Mouse (Mus musculus): Measurements from ENCODE around the gene Tmed10. TPM values are rescaled to one million over a fixed set of nuclear protein-coding genes. Genes with fewer than 3 reads are reported as not detected.

Gene Tmed10
- total RNA-seq (2017), result 90.3 and 111 TPM in 2 replicates

GRCm38 (mm10) chr12:85374561-85375272 is at the start of gene Tmed10:
TSS of gene Tmed10 (minus strand) at chr12:85374847.
- peak; percentile 80 to 85 for ATAC-seq (replicated peaks in 1 of 2; ENCODE audit: insufficient read depth in 1 of 2, low FRiP score in 2 of 2, low TSS enrichment in 1 of 2, low read depth in 1 of 2, poor library complexity in 2 of 2, severe bottlenecking in 2 of 2)

- no peak for ATAC-seq (replicated peaks in 1 of 2; ENCODE audit: insufficient read depth in 1 of 2, low FRiP score in 2 of 2, low TSS enrichment in 1 of 2, low read depth in 1 of 2, poor library complexity in 2 of 2, severe bottlenecking in 2 of 2)
Observed at GRCm38 (mm10) chr12:85423236-85423635, 48.6 kb upstream of the Tmed10 start.

DNA sequence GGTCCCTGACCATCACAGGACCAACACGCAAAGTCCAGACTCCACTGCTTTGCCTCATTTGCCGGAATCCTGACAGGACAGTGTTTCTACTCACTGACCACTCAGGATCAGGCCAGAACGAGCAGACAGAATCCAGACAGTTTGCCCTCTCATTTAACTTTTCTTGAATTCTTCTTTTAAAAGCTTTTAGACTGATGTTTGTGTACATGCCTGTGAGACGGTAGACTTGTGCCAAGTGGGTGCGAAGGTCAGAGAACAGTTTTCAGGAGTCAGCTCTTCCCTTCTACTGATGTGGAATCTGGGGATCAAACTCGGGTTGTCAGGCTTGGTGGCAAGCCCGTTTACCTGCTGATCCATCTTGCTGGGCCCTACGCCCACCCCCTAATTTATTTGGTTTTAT is 47.9 kb upstream of the Tmed10 start:
- ATAC-seq (replicated peaks in 1 of 2; ENCODE audit: insufficient read depth in 1 of 2, low FRiP score in 2 of 2, low TSS enrichment in 1 of 2, low read depth in 1 of 2, poor library complexity in 2 of 2, severe bottlenecking in 2 of 2), result no peak

- ATAC-seq (replicated peaks in 1 of 2; ENCODE audit: insufficient read depth in 1 of 2, low FRiP score in 2 of 2, low TSS enrichment in 1 of 2, low read depth in 1 of 2, poor library complexity in 2 of 2, severe bottlenecking in 2 of 2), result peak; percentile 34 to 54
Observed at GRCm38 (mm10) chr12:85420945-85421344, 46.3 kb upstream of the Tmed10 start.

GRCm38 (mm10) chr12:85417845-85418244 is 43.2 kb upstream of the Tmed10 start:
- ATAC-seq (replicated peaks in 1 of 2; ENCODE audit: insufficient read depth in 1 of 2, low FRiP score in 2 of 2, low TSS enrichment in 1 of 2, low read depth in 1 of 2, poor library complexity in 2 of 2, severe bottlenecking in 2 of 2), result peak; percentile 75 to 85

GRCm38 (mm10) chr12:85416298-85416697 is 41.7 kb upstream of the Tmed10 start:
- 0 out of 4 replicates have a peak, but pooled peaks of 1 of the 2 experiments have one; percentile 14 for ATAC-seq (replicated peaks in 1 of 2; ENCODE audit: insufficient read depth in 1 of 2, low FRiP score in 2 of 2, low TSS enrichment in 1 of 2, low read depth in 1 of 2, poor library complexity in 2 of 2, severe bottlenecking in 2 of 2)

DNA sequence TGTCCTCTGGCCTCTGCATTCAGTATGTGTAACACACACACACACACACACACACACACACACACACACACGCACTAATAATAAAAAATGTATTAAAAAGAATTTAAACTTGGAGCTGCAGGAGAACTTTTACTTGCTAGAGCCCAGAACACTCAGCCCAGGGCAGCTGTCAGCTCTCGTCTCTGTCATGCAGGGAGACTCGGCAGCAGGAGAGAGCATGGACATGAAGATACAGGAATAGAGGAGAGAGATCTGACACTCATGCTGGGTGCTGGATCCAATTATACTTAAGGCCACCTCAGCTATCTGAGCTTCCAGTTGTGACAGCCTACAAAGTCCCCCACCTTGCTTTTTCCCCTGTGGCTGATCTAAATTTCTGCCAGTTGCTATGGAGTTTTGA is 41.2 kb upstream of the Tmed10 start:
- no peak for ATAC-seq (replicated peaks in 1 of 2; ENCODE audit: insufficient read depth in 1 of 2, low FRiP score in 2 of 2, low TSS enrichment in 1 of 2, low read depth in 1 of 2, poor library complexity in 2 of 2, severe bottlenecking in 2 of 2)

- no peak for ATAC-seq (replicated peaks in 1 of 2; ENCODE audit: insufficient read depth in 1 of 2, low FRiP score in 2 of 2, low TSS enrichment in 1 of 2, low read depth in 1 of 2, poor library complexity in 2 of 2, severe bottlenecking in 2 of 2)
Observed at GRCm38 (mm10) chr12:85411136-85411535, 36.5 kb upstream of the Tmed10 start.

- ATAC-seq (replicated peaks in 1 of 2; ENCODE audit: insufficient read depth in 1 of 2, low FRiP score in 2 of 2, low TSS enrichment in 1 of 2, low read depth in 1 of 2, poor library complexity in 2 of 2, severe bottlenecking in 2 of 2), result no peak
Observed at GRCm38 (mm10) chr12:85397960-85398272, 23.3 kb upstream of the Tmed10 start.

DNA sequence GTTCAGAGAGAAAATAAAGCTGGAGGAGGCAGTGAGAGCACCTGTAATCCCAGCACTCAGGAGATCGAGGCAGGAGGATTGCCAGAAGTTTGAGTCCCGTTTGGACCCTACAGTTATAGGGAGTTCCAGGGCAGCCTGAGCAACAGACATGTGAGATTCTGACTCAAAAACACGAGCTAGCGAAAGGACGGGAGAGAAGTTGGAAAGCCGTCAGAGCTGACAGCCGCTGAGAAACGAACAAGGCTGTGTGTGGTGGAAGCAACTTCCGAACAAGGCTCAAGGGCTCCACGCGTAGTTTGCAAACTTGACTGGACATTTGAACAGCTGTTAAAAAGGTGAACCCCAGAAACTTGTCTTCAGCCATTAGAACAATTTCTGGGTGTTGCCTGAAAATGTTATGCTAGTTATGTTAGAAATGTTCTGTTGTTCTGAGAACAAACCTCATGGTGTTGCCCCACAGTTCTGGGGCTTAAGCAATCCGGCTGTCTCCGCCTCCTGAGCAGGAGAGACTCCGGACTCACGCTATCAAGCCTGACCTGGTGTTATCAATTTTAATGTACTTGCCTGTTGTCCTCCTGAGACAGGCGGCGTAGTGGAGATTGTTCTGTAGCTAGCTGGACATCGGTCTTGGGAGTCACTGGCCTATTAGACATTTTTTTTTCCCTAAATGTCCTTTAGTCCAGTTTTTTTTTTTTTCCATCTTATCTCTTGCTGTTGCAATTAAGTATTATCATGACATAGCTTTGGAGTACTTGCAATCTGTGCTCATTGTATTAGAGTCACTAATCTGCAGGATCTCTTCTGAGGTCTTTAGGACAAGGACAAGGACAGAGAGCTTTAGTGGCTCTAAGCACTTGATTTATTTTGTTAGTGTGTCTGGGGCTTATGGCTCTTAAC is 22.7 kb upstream of the Tmed10 start:
- no peak for ATAC-seq (replicated peaks in 1 of 2; ENCODE audit: insufficient read depth in 1 of 2, low FRiP score in 2 of 2, low TSS enrichment in 1 of 2, low read depth in 1 of 2, poor library complexity in 2 of 2, severe bottlenecking in 2 of 2)

DNA sequence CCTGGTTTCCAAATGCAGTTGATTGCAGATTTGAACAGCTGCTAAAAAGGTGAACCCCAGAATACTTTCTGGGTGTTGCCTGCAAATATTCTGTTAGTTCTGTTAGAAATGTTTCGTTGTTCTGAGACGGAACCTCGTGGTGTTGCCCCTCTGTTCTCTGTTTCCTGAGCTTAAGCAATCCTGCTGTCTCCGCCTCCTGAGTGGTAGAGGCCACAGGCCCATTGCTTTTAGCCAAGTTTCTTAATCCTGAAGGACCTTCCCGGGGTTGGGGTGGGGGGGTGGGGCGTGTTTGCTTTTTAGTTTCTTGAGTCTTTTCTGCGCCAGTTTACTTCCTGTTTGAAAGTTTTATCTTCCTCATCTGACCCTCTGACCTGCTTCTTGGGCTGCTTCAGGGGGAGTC is 19.3 kb upstream of the Tmed10 start:
- peak in 1 of 2 experiments; percentile 43; a peak in 1 of 4 replicates for ATAC-seq (replicated peaks in 1 of 2; ENCODE audit: insufficient read depth in 1 of 2, low FRiP score in 2 of 2, low TSS enrichment in 1 of 2, low read depth in 1 of 2, poor library complexity in 2 of 2, severe bottlenecking in 2 of 2)

DNA sequence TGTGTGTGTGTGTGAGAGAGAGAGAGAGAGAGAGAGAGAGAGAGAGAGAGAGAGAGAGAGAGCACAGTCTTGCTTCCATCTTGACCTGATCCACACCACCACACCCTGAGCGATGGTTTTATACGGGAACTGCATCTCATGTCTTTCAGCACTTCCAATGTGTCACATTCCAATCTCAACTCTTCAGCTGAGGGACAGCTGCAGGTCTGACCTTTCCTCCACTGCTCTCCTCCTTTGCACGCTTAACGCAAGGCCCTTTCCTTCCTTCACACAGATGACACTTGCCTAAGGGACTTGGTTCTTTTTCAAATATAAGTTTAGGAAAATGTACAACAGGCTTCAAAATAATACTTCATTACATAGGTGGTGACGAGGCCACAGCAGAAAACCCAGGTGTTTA is 18.9 kb upstream of the Tmed10 start:
- ATAC-seq (replicated peaks in 1 of 2; ENCODE audit: insufficient read depth in 1 of 2, low FRiP score in 2 of 2, low TSS enrichment in 1 of 2, low read depth in 1 of 2, poor library complexity in 2 of 2, severe bottlenecking in 2 of 2), result no peak

DNA sequence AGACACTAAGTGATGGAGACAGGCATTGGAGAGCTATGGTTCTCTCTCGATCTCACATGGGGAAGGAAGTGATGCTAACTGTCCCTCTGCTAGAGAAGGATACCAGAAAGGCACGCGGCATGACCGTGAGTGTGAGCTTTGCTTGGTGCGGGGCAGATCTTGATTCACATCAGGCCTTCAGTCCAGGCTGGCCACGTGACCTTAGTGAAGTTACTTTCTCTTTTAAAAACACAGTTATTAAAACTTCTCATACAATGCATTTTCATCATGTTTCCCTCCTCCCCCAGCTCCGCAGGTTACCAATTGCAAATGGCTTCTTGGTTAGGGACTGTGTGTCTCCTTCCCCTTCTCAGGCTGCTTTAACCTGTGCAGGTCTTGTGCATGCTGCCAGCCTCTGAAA is 16.5 kb upstream of the Tmed10 start:
- ATAC-seq (replicated peaks in 1 of 2; ENCODE audit: insufficient read depth in 1 of 2, low FRiP score in 2 of 2, low TSS enrichment in 1 of 2, low read depth in 1 of 2, poor library complexity in 2 of 2, severe bottlenecking in 2 of 2), result no peak

DNA sequence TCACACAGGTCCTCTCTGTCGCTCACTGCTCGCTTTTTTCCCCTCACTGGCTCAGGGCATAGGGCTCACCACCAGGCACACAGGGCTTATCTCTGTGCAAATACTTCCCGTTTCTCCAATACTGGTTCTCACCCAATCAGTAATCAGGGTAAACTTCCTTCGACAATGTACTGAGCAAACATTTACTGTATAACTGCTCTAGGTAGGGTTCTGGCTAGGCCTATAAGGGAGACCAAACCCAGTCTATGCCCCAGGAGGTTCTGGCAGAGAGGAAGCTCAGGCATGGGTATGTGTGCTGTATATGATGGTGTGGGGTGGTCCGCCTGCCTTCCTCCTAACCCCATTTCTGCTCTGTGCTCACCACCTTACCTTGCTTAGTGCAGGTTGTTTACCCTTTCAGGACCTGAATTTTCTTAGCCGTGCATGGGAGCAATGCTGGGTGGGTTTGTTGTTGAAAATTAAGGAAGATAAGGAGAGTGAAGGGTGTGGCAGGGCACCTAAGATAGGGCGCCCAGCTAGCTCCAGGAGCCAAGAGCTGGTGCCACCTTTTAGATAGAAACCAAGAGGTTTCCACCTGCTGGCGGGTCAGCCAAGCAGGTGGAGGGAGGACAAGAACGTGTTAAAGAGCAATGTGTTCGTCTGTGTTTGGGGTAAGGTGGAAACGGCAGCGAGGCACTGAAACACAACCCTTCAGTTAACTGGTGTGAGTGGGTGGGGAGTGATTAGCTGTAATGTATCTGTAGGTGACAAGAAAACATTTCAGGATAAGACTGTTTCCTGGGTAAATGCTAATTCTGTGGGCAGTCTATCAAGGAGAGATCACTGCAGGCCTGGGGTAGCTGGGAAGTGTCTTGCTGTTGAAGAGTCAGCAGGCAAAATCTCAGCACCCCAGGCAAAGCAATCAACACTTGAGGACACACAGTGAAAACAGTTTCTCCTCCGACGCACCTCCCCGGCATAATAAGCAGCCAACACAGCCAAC is 14.8 kb upstream of the Tmed10 start:
- ATAC-seq (replicated peaks in 1 of 2; ENCODE audit: insufficient read depth in 1 of 2, low FRiP score in 2 of 2, low TSS enrichment in 1 of 2, low read depth in 1 of 2, poor library complexity in 2 of 2, severe bottlenecking in 2 of 2), result peak; percentile 80

GRCm38 (mm10) chr12:85385995-85386375 is 11.3 kb upstream of the Tmed10 start:
- ATAC-seq (replicated peaks in 1 of 2; ENCODE audit: insufficient read depth in 1 of 2, low FRiP score in 2 of 2, low TSS enrichment in 1 of 2, low read depth in 1 of 2, poor library complexity in 2 of 2, severe bottlenecking in 2 of 2), result no peak

- peak; percentile 60 to 63 for ATAC-seq (replicated peaks in 1 of 2; ENCODE audit: insufficient read depth in 1 of 2, low FRiP score in 2 of 2, low TSS enrichment in 1 of 2, low read depth in 1 of 2, poor library complexity in 2 of 2, severe bottlenecking in 2 of 2)
Observed at GRCm38 (mm10) chr12:85385329-85385994, 10.8 kb upstream of the Tmed10 start.
